Mouse (Mus musculus) hindbrain, embryonic 12.5 days (tissue): ENCODE measurements around the gene Smarca4. TPM values are rescaled to one million over a fixed set of nuclear protein-coding genes. Genes with fewer than 3 reads are reported as not detected.

ENCODE experiments used
- ATAC-seq: fragments of 200-750 bp; cut with Nextera tagmentation; 2 replicates; pipeline ENCODE4 v1.8.0; 2017; ENCODE audit warnings: moderate TSS enrichment; ENCODE audit not compliant: low FRiP score
- H3K27ac ChIP-seq: fragments of 300-500 bp; sonication (generic); 2 replicates; pipeline ENCODE4 v1.5.1; 2016; ENCODE audit warnings: mild to moderate bottlenecking
- H3K27me3 ChIP-seq: fragments of 300-500 bp; sonication (generic); 2 replicates; pipeline ENCODE4 v1.6.1; 2016; ENCODE audit warnings: mild to moderate bottlenecking
- H3K36me3 ChIP-seq: fragments of 300-500 bp; sonication (generic); 2 replicates; pipeline ENCODE4 v1.6.1; 2016; ENCODE audit warnings: mild to moderate bottlenecking
- H3K4me1 ChIP-seq: fragments of 300-500 bp; sonication (generic); 2 replicates; pipeline ENCODE4 v1.6.1; 2016
- H3K4me2 ChIP-seq: fragments of 300-500 bp; sonication (generic); replicated peaks from 2 replicates; pipeline ENCODE4 v1.6.1; 2016; ENCODE audit warnings: mild to moderate bottlenecking
- H3K4me3 ChIP-seq: fragments of 300-500 bp; sonication (generic); 2 replicates; pipeline ENCODE4 v1.5.1; 2016; ENCODE audit warnings: mild to moderate bottlenecking
- H3K9ac ChIP-seq: fragments of 300-500 bp; sonication (generic); 2 replicates; pipeline ENCODE4 v1.6.1; 2016; ENCODE audit warnings: mild to moderate bottlenecking, moderate library complexity
- H3K9me3 ChIP-seq: fragments of 300-500 bp; sonication (generic); replicated peaks from 2 replicates; pipeline ENCODE4 v1.6.1; 2016; ENCODE audit warnings: mild to moderate bottlenecking
- WGBS: fragments of 180-500 bp; shearing (Covaris S2); methylation state at CpG from one replicate; pipeline ENCODE4 v1.1.7; 2016; 5-methylcytosine and 5-hydroxymethylcytosine counted together
- polyA plus RNA-seq: library from polyadenylated mRNA; unstranded; fragments of >200 nt; fragmentation: Nextera tagmentation; extraction: Ambion mirVana; gene quantifications from 2 replicates; pipeline ENCODE4 v1.2.1, GENCODE M21; 2016

The Smarca4 gene
- 173 and 181 TPM in 2 replicates for polyA plus RNA-seq

- Histone ChIP-seq H3K9me3 (no peaks in the 10 kb centered on the region), H3K27me3 (no peaks in the 10 kb centered on the region), H3K27ac (peak within 1 kb of the TSS; percentile 97), H3K4me1 (peaks cover 25% of the 10 kb centered on the region), H3K4me2 (peak within 1 kb of the TSS; percentile 70), H3K9ac (peak within 1 kb of the TSS; percentile 87), H3K36me3 (peaks cover 3% of the 10 kb centered on the region; the same call in 1 of the 2 replicates), H3K4me3 (peak within 1 kb of the TSS; percentile 63)
- peak; percentile 96 for ATAC-seq
- WGBS = under 1% methylated on average over 45 of the region's 45 CpGs
These were observed at the start of gene Smarca4 for GRCm38 (mm10) chr9:21615617-21616231. TSS of gene Smarca4 (plus strand) at chr9:21616169.

GRCm38 (mm10) chr9:21566538-21566937 lies 49.4 kb upstream of the Smarca4 start:
- Histone ChIP-seq H3K36me3 (peaks cover 29% of the 10 kb centered on the region), H3K4me3 (no peak overlapping the region), H3K9ac (no peak overlapping the region; the same call in 1 of the 2 replicates), H3K4me2 (no peak overlapping the region), H3K9me3 (no peaks in the 10 kb centered on the region), H3K4me1 (no peaks in the 10 kb centered on the region), H3K27me3 (no peaks in the 10 kb centered on the region), H3K27ac (no peak overlapping the region)
- 82% methylated on average over 1 of the region's 1 CpGs for WGBS
- ATAC-seq = no peak

- H3K4me2 ChIP-seq = no peak overlapping the region
- no peak overlapping the region for H3K27ac ChIP-seq
- no peak for ATAC-seq
- WGBS = 82% methylated on average over 2 of the region's 2 CpGs
- H3K9me3 ChIP-seq = no peaks in the 10 kb centered on the region
- peaks cover 33% of the 10 kb centered on the region for H3K36me3 ChIP-seq
- no peaks in the 10 kb centered on the region for H3K4me1 ChIP-seq
- no peaks in the 10 kb centered on the region for H3K27me3 ChIP-seq
- H3K9ac ChIP-seq = no peak overlapping the region
- no peak overlapping the region for H3K4me3 ChIP-seq
These were observed 48.9 kb upstream of the Smarca4 start for GRCm38 (mm10) chr9:21567051-21567450.

DNA sequence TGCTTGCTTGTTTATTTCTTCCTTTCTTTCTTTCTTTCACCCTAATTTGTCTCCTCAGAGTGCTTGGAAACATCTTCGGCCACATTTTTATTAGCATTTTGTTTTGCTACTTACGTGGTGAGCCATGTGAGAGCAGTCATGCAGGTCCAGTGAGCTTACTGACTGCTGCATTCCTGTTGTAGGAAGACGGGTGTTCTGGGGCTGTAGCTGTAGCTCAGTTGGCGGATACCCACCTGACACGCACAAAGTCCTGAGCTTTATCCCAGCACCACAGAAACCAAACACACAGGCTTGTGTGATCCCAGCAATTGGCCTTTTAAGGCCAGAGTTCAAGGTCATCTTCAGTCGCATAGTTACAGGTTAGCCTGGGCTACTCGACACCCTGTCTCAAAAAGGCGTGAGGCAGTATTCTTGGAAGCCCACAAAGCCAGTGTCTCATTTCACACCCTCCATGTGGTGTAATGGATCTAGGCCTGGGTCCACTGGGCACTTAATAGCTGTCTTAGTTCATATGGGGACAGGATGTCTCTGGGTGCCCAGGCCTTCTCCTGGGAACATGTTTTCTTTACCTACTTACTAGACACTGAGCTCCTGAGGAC lies 47.2 kb upstream of the Smarca4 start:
- Histone ChIP-seq H3K36me3 (peaks cover 47% of the 10 kb centered on the region), H3K27ac (no peak overlapping the region), H3K4me3 (no peak overlapping the region), H3K4me2 (no peak overlapping the region), H3K9ac (no peak overlapping the region), H3K9me3 (no peaks in the 10 kb centered on the region), H3K4me1 (no peaks in the 10 kb centered on the region), H3K27me3 (no peaks in the 10 kb centered on the region)
- 94% methylated on average over 8 of the region's 8 CpGs for WGBS
- no peak for ATAC-seq

- Histone ChIP-seq H3K27me3 (no peaks in the 10 kb centered on the region), H3K27ac (no peak overlapping the region), H3K4me1 (no peaks in the 10 kb centered on the region; the same call in 1 of the 2 replicates), H3K4me3 (no peak overlapping the region), H3K9me3 (no peaks in the 10 kb centered on the region), H3K9ac (no peak overlapping the region), H3K36me3 (peaks cover 88% of the 10 kb centered on the region), H3K4me2 (no peak overlapping the region)
- ATAC-seq = peak; percentile 40; the same call in 1 of the 2 replicates
- WGBS = 94% methylated on average over 8 of the region's 8 CpGs
These were observed 41.8 kb upstream of the Smarca4 start for GRCm38 (mm10) chr9:21574012-21574801.

GRCm38 (mm10) chr9:21575253-21575652 lies 40.7 kb upstream of the Smarca4 start:
- H3K4me2 ChIP-seq = no peak overlapping the region
- H3K27ac ChIP-seq = no peak overlapping the region
- peaks cover 88% of the 10 kb centered on the region for H3K36me3 ChIP-seq
- ATAC-seq = peak; percentile 29; the same call in 1 of the 2 replicates
- WGBS = 92% methylated on average over 10 of the region's 10 CpGs
- H3K4me1 ChIP-seq = no peaks in the 10 kb centered on the region; the same call in 1 of the 2 replicates
- no peak overlapping the region for H3K9ac ChIP-seq
- H3K27me3 ChIP-seq = no peaks in the 10 kb centered on the region
- H3K9me3 ChIP-seq = no peaks in the 10 kb centered on the region
- H3K4me3 ChIP-seq = no peak overlapping the region

DNA sequence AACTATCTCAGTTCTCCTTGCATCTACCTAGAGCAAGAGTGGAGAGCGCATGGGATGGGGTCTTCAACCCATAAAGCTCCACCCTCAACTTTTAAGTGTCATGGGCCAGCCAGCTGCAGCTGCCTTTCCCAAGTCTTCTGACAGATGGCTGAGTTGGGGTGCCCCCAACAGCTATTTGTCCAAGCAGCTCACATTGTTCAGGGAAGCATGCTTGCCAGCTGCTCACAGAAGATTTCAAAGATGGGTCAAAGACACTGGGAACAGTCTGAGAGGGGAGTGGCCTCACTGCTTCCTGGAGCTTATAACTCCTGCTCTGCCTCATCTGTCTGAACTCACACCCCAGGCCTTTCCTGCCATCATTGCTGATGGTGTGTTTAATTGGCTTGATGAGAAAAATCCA lies 39.7 kb upstream of the Smarca4 start:
- WGBS = 84% methylated on average over 1 of the region's 1 CpGs
- H3K9ac ChIP-seq = no peak overlapping the region
- peaks cover 89% of the 10 kb centered on the region for H3K36me3 ChIP-seq
- H3K4me2 ChIP-seq = no peak overlapping the region
- no peaks in the 10 kb centered on the region for H3K9me3 ChIP-seq
- H3K27ac ChIP-seq = no peak overlapping the region
- ATAC-seq = no peak
- no peaks in the 10 kb centered on the region for H3K27me3 ChIP-seq
- no peak overlapping the region for H3K4me3 ChIP-seq
- H3K4me1 ChIP-seq = no peaks in the 10 kb centered on the region; the same call in 1 of the 2 replicates

GRCm38 (mm10) chr9:21578226-21578625 lies 37.7 kb upstream of the Smarca4 start:
- ATAC-seq = no peak
- Histone ChIP-seq H3K9ac (no peak overlapping the region), H3K4me2 (no peak overlapping the region), H3K36me3 (peaks cover 88% of the 10 kb centered on the region), H3K27ac (no peak overlapping the region), H3K4me3 (no peak overlapping the region), H3K4me1 (no peaks in the 10 kb centered on the region; the same call in 1 of the 2 replicates), H3K27me3 (no peaks in the 10 kb centered on the region), H3K9me3 (no peaks in the 10 kb centered on the region)
- 75% methylated on average over 3 of the region's 3 CpGs for WGBS

- no peaks in the 10 kb centered on the region for H3K27me3 ChIP-seq
- no peaks in the 10 kb centered on the region for H3K9me3 ChIP-seq
- H3K4me2 ChIP-seq = no peak overlapping the region
- no peaks in the 10 kb centered on the region for H3K4me1 ChIP-seq
- 86% methylated on average over 1 of the region's 1 CpGs for WGBS
- no peak overlapping the region for H3K4me3 ChIP-seq
- no peak for ATAC-seq
- H3K36me3 ChIP-seq = peaks cover 95% of the 10 kb centered on the region
- no peak overlapping the region for H3K27ac ChIP-seq
- no peak overlapping the region for H3K9ac ChIP-seq
These were observed 30.6 kb upstream of the Smarca4 start for GRCm38 (mm10) chr9:21585401-21585800.

DNA sequence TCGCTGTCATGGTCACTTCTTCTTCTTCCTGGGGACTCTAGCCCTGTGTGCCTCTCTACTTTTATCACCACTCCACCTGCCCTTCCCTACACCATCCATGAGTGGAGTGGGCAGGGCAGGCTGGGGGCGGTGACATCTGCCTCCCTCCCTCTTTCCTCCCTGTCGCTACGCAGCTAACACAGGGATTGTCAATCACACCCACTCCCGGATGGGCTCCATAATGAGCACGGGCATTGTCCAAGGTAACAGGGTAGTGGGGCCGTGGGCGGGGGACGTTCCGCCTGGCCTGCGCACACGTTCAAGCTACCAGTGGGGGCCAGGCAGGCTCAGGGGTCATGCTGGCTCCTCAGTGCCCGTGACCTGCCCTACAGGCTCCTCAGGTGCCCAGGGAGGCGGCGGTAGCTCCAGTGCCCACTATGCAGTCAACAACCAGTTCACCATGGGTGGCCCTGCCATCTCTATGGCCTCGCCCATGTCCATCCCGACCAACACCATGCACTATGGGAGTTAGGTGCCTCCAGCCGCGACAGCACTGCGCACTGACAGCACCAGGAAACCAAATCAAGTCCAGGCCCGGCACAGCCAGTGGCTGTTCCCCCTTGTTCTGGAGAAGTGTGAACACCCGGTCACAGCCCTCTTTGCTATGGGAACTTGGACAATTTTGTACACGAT lies 28.2 kb upstream of the Smarca4 start:
- Histone ChIP-seq H3K4me1 (peaks cover 8% of the 10 kb centered on the region), H3K4me3 (no peak overlapping the region), H3K36me3 (peaks cover 74% of the 10 kb centered on the region), H3K9ac (no peak overlapping the region), H3K27me3 (no peaks in the 10 kb centered on the region), H3K27ac (no peak overlapping the region), H3K9me3 (no peaks in the 10 kb centered on the region), H3K4me2 (no peak overlapping the region)
- 85% methylated on average over 23 of the region's 23 CpGs for WGBS
- no peak for ATAC-seq

GRCm38 (mm10) chr9:21588350-21588749 lies 27.6 kb upstream of the Smarca4 start:
- H3K4me3 ChIP-seq = no peak overlapping the region
- H3K27ac ChIP-seq = no peak overlapping the region
- no peak overlapping the region for H3K4me2 ChIP-seq
- WGBS = 95% methylated on average over 8 of the region's 8 CpGs
- no peaks in the 10 kb centered on the region for H3K27me3 ChIP-seq
- ATAC-seq = no peak
- no peaks in the 10 kb centered on the region for H3K9me3 ChIP-seq
- H3K4me1 ChIP-seq = peaks cover 10% of the 10 kb centered on the region
- H3K36me3 ChIP-seq = peaks cover 69% of the 10 kb centered on the region
- no peak overlapping the region for H3K9ac ChIP-seq

- H3K9ac ChIP-seq = no peak overlapping the region
- no peak overlapping the region for H3K27ac ChIP-seq
- H3K4me1 ChIP-seq = peaks cover 22% of the 10 kb centered on the region
- H3K4me3 ChIP-seq = no peak overlapping the region
- H3K4me2 ChIP-seq = no peak overlapping the region
- no peaks in the 10 kb centered on the region for H3K27me3 ChIP-seq
- no peaks in the 10 kb centered on the region for H3K9me3 ChIP-seq
- no peak for ATAC-seq
- peaks cover 60% of the 10 kb centered on the region for H3K36me3 ChIP-seq
- 94% methylated on average over 5 of the region's 5 CpGs for WGBS
These were observed 26.4 kb upstream of the Smarca4 start for GRCm38 (mm10) chr9:21589538-21589937.
